Mouse (Mus musculus) liver, postnatal 0 days (tissue): ENCODE results near the gene Pibf1. TPM values are rescaled to one million over a fixed set of nuclear protein-coding genes. Genes with fewer than 3 reads are reported as not detected.

Experiments used
- ATAC-seq: fragments of 200-750 bp; cut with Nextera tagmentation; 2 replicates; pipeline ENCODE4 v1.8.0; 2017; ENCODE audit warnings: mild to moderate bottlenecking, moderate library complexity
- DNase-seq: peaks from one replicate; pipeline ENCODE4 v3.0.0-alpha.2; 2016
- H3K27ac ChIP-seq: fragments of 300-500 bp; sonication (generic); 2 replicates; pipeline ENCODE4 v1.5.1; 2014; ENCODE audit warnings: antibody characterized with exemption, moderate library complexity, mild to moderate bottlenecking, low read depth
- H3K27me3 ChIP-seq: fragments of 300-500 bp; sonication (generic); 2 replicates; pipeline ENCODE4 v1.6.1; 2014; ENCODE audit warnings: low read length, control low read depth, mixed read lengths; ENCODE audit not compliant: insufficient read depth
- H3K36me3 ChIP-seq: fragments of 300-500 bp; sonication (generic); replicated peaks from 2 replicates; pipeline ENCODE4 v1.6.1; 2014; ENCODE audit warnings: mild to moderate bottlenecking, control low read depth, low read length, moderate library complexity, mixed read lengths; ENCODE audit not compliant: insufficient read depth
- H3K4me1 ChIP-seq: fragments of 300-500 bp; sonication (generic); 2 replicates; pipeline ENCODE4 v1.6.1; 2014; ENCODE audit warnings: antibody characterized with exemption, mild to moderate bottlenecking, control low read depth; ENCODE audit not compliant: insufficient read depth
- H3K4me2 ChIP-seq: fragments of 300-500 bp; sonication (generic); 2 replicates; pipeline ENCODE4 v1.6.1; 2014; ENCODE audit warnings: low read depth, mild to moderate bottlenecking, low read length, moderate library complexity, mixed read lengths
- H3K4me3 ChIP-seq: fragments of 300-500 bp; sonication (generic); 2 replicates; pipeline ENCODE4 v1.5.1; 2014; ENCODE audit warnings: low read depth, low read length
- H3K9ac ChIP-seq: fragments of 300-500 bp; sonication (generic); replicated peaks from 2 replicates; pipeline ENCODE4 v1.6.1; 2014; ENCODE audit warnings: mild to moderate bottlenecking, moderate library complexity
- H3K9me3 ChIP-seq: fragments of 300-500 bp; sonication (generic); 2 replicates; pipeline ENCODE4 v1.6.1; 2016; ENCODE audit warnings: mild to moderate bottlenecking, control low read depth, low read length, mixed read lengths
- CTCF ChIP-seq: sonication (generic); IDR thresholded peaks from 2 replicates; pipeline ENCODE4 v1.5.1; 2016; ENCODE audit warnings: antibody characterized with exemption, low read depth
- EP300 ChIP-seq: IDR thresholded peaks from 2 replicates; pipeline ENCODE4 v1.6.1; 2016; ENCODE audit warnings: antibody characterized with exemption, low read depth, mild to moderate bottlenecking
- WGBS: fragments of 180-500 bp; shearing (Covaris S2); extraction: QIAGEN DNeasy Blood & Tissue Kit; methylation state at CpG from one replicate; pipeline ENCODE4 v1.1.7; 2014; ENCODE audit not compliant: insufficient replicate concordance; 5-methylcytosine and 5-hydroxymethylcytosine counted together
- polyA plus RNA-seq: library from polyadenylated mRNA; unstranded; fragments of >200 nt; fragmentation: Nextera tagmentation; extraction: Ambion mirVana; gene quantifications from 2 replicates; pipeline ENCODE4 v1.2.1, GENCODE M21; 2015

Pibf1 gene
- polyA plus RNA-seq, 1 experiment from 2014 or later, result 4.9 TPM

DNA sequence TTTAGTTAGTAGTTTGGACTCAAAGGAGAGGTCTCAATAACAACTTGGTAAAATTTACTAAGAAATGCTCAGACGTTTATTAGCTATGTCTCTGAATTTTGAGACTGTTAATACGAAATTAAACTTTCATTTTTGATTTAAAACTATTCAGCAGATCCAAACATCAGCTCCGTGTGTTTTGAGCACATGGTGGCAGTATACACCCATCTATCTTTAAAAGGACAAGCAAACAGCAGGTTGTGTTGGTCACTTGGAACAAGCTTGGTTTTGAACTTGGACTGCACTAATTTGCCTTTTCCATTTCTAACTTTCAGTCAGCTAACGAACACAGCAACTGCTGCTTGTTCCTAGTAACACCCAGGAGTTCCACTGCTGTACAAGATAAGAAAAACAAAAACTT is 18.4 kb downstream of the Pibf1 start:
- H3K9me3 ChIP-seq, result no peaks in the 10 kb centered on the region
- H3K27me3 ChIP-seq, result no peaks in the 10 kb centered on the region
- TF ChIP-seq EP300 (no peak), CTCF (no peak)
- H3K36me3 ChIP-seq, result peaks cover 25% of the 10 kb centered on the region
- DNase-seq, result no peak
- no peak overlapping the region for H3K9ac ChIP-seq
- H3K4me2 ChIP-seq, result no peak overlapping the region
- H3K27ac ChIP-seq, result no peak overlapping the region
- no peaks in the 10 kb centered on the region for H3K4me1 ChIP-seq
- no peak overlapping the region for H3K4me3 ChIP-seq
- WGBS, result 72% methylated on average over 4 of the region's 4 CpGs
- ATAC-seq, result no peak

DNA sequence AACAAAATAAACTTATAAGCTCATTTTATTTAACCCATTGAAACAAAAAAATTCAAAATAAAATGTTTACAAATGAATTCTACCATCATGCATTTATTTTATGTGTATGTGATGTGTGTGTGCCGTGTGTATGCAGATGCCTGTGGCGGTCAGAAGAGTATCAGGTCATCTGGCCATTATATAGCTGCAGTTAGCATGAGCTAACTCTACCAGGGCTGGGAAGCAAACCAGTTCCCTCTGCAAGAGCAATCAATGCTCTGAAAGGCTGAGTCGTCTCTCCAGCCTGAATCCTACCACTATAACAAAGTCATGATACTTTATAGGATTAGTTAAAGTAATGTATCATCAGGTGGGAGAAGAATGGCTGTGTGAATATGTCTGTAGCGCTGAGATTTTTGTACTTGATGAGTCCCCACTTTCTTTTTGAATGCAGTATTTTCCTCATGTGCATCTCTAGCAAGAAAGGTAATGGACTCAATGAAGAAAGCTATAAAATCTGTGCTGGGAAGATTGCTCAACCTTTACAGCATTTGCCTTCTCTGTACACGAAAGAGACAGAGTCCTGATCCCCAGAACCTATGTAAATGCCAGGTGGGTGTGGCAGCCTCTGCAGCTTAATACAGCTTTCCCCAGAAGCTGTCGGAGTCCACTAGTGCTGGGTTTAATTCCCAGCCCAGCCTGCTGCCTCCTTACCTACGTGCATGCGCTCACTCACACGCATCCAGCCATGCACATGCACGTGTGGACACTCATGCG is 22.5 kb downstream of the Pibf1 start:
- H3K27ac ChIP-seq, result no peak overlapping the region
- no peaks in the 10 kb centered on the region for H3K4me1 ChIP-seq
- no peak overlapping the region for H3K4me2 ChIP-seq
- no peak overlapping the region for H3K4me3 ChIP-seq
- H3K9me3 ChIP-seq, result no peaks in the 10 kb centered on the region
- 85% methylated on average over 11 of the region's 11 CpGs for WGBS
- H3K27me3 ChIP-seq, result no peaks in the 10 kb centered on the region
- ATAC-seq, result no peak
- no peak for DNase-seq
- TF ChIP-seq CTCF, result no peak
- TF ChIP-seq EP300, result no peak
- H3K9ac ChIP-seq, result no peak overlapping the region
- peaks cover 14% of the 10 kb centered on the region for H3K36me3 ChIP-seq

- Histone ChIP-seq H3K27me3 (no peaks in the 10 kb centered on the region), H3K4me2 (no peak overlapping the region), H3K9me3 (no peaks in the 10 kb centered on the region), H3K9ac (no peak overlapping the region), H3K4me1 (no peaks in the 10 kb centered on the region), H3K36me3 (peaks cover 3% of the 10 kb centered on the region; the same call in 1 of the 2 replicates), H3K27ac (no peak overlapping the region), H3K4me3 (no peak overlapping the region)
- no peak for TF ChIP-seq CTCF
- TF ChIP-seq EP300, result no peak
- no peak for DNase-seq
- no peak for ATAC-seq
- WGBS, result 85% methylated on average over 4 of the region's 4 CpGs
Observed at GRCm38 (mm10) chr14:99124076-99124475, 24.9 kb downstream of the Pibf1 start.

GRCm38 (mm10) chr14:99126713-99127112 is 27.5 kb downstream of the Pibf1 start:
- Histone ChIP-seq H3K27me3 (no peaks in the 10 kb centered on the region), H3K36me3 (peaks cover 3% of the 10 kb centered on the region; the same call in 1 of the 2 replicates), H3K27ac (no peak overlapping the region), H3K4me2 (no peak overlapping the region), H3K4me1 (no peaks in the 10 kb centered on the region), H3K9ac (no peak overlapping the region), H3K9me3 (no peaks in the 10 kb centered on the region), H3K4me3 (no peak overlapping the region)
- DNase-seq, result no peak
- WGBS, result 65% methylated on average over 4 of the region's 4 CpGs
- ATAC-seq, result peak; percentile 52
- no peak for TF ChIP-seq CTCF
- TF ChIP-seq EP300, result no peak

GRCm38 (mm10) chr14:99127509-99127908 is 28.3 kb downstream of the Pibf1 start:
- TF ChIP-seq CTCF, result no peak
- no peak for TF ChIP-seq EP300
- Histone ChIP-seq H3K27ac (no peak overlapping the region), H3K27me3 (no peaks in the 10 kb centered on the region), H3K9me3 (no peaks in the 10 kb centered on the region), H3K4me1 (no peaks in the 10 kb centered on the region), H3K36me3 (no peaks in the 10 kb centered on the region), H3K4me3 (no peak overlapping the region), H3K4me2 (no peak overlapping the region), H3K9ac (no peak overlapping the region)
- no peak for DNase-seq
- 53% methylated on average over 1 of the region's 1 CpGs for WGBS
- ATAC-seq, result no peak

DNA sequence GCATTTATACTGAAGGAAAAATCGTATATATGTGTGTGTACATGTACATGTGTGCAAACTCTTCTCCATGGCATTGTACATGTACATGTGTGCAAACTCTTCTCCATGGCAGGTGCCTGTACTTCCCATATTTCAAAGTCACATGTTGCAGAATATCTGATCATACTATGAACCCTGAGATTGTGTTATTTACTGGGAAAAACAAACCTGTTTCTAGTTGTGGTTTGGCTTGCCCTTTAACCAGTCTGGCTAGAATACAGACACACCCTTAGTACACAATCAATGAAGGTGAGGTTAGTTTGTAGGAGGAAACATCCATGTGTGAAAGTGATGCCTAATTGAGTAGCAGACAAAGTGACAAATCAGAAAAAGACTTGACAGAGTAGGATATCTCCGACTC is 29.8 kb downstream of the Pibf1 start:
- H3K27me3 ChIP-seq, result no peaks in the 10 kb centered on the region
- TF ChIP-seq CTCF, result no peak
- TF ChIP-seq EP300, result no peak
- peaks cover 4% of the 10 kb centered on the region; the same call in 1 of the 2 replicates for H3K36me3 ChIP-seq
- 79% methylated on average over 2 of the region's 2 CpGs for WGBS
- no peak overlapping the region for H3K9ac ChIP-seq
- H3K4me1 ChIP-seq, result no peaks in the 10 kb centered on the region
- DNase-seq (no peak), ATAC-seq (peak; percentile 85)
- H3K4me3 ChIP-seq, result no peak overlapping the region
- H3K9me3 ChIP-seq, result no peaks in the 10 kb centered on the region
- H3K4me2 ChIP-seq, result no peak overlapping the region
- H3K27ac ChIP-seq, result no peak overlapping the region

DNA sequence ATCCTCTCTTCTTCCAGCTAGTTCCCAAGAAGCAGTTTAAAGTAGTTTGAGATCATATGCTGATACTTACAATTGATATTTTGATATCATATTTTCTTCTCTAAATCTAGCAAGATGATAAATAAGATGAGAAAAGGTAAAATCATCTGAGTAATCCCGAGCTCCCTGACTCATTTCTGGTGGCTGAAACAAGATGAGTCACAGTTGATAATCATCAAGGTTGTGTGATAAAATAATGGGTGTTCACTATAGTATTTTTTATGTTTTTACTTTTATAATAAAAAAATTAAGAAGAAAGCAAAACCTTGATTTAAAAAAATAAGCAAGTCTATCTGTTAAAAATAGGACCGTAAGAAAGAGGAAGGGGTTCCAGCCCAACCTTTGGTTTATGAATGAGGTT is 34.8 kb downstream of the Pibf1 start:
- 87% methylated on average over 2 of the region's 2 CpGs for WGBS
- no peak for ATAC-seq
- no peak for DNase-seq
- Histone ChIP-seq H3K36me3 (peaks cover 19% of the 10 kb centered on the region), H3K9ac (no peak overlapping the region), H3K4me2 (no peak overlapping the region), H3K9me3 (no peaks in the 10 kb centered on the region), H3K4me1 (no peaks in the 10 kb centered on the region), H3K27ac (no peak overlapping the region), H3K27me3 (no peaks in the 10 kb centered on the region), H3K4me3 (no peak overlapping the region)
- TF ChIP-seq EP300, result no peak
- no peak for TF ChIP-seq CTCF
